Mouse (Mus musculus) c-Kit-positive CD71-positive TER-119-positive erythroid progenitor cells, embryonic 14.5 days (primary cell): Measurements from ENCODE around the gene Zmynd10.

Experiments
- DNase-seq: peaks from one replicate; pipeline ENCODE4 v3.0.0-alpha.2; 2013; ENCODE audit warnings: low spot score

Zmynd10 gene

GRCm38 (mm10) chr9:107547026-107547425 is at the start of gene Zmynd10:
Gene Zmynd10 (plus strand): TSS chr9:107547298.
- DNase-seq, result peak; percentile 93

- DNase-seq, result no peak
Observed at GRCm38 (mm10) chr9:107500708-107501286, 46.3 kb upstream of the Zmynd10 start.

GRCm38 (mm10) chr9:107502131-107502846 is 44.8 kb upstream of the Zmynd10 start:
- DNase-seq, result no peak

- DNase-seq, result no peak
Observed at GRCm38 (mm10) chr9:107504662-107505537, 42.2 kb upstream of the Zmynd10 start.

- DNase-seq, result no peak
Observed at GRCm38 (mm10) chr9:107508266-107508665, 38.8 kb upstream of the Zmynd10 start.

- no peak for DNase-seq
Observed at GRCm38 (mm10) chr9:107510384-107511100, 36.6 kb upstream of the Zmynd10 start.

GRCm38 (mm10) chr9:107511436-107511835 is 35.7 kb upstream of the Zmynd10 start:
- no peak for DNase-seq

GRCm38 (mm10) chr9:107512326-107512725 is 34.8 kb upstream of the Zmynd10 start:
- no peak for DNase-seq

GRCm38 (mm10) chr9:107514303-107514955 is 32.7 kb upstream of the Zmynd10 start:
- DNase-seq, result peak; percentile 74

- no peak for DNase-seq
Observed at GRCm38 (mm10) chr9:107520331-107520730, 26.8 kb upstream of the Zmynd10 start.

GRCm38 (mm10) chr9:107521190-107521589 is 25.9 kb upstream of the Zmynd10 start:
- no peak for DNase-seq

- DNase-seq, result no peak
Observed at GRCm38 (mm10) chr9:107521711-107522399, 25.2 kb upstream of the Zmynd10 start.

- DNase-seq, result no peak
Observed at GRCm38 (mm10) chr9:107522400-107522711, 24.7 kb upstream of the Zmynd10 start.

- DNase-seq, result peak; percentile 71
Observed at GRCm38 (mm10) chr9:107526198-107527026, 20.7 kb upstream of the Zmynd10 start.

GRCm38 (mm10) chr9:107533791-107534407 is 13.2 kb upstream of the Zmynd10 start, which contains the start of gene Tmem115:
Gene Tmem115 (plus strand): TSS chr9:107533945.
- peak; percentile 88 for DNase-seq

- peak; percentile 48 for DNase-seq
Observed at GRCm38 (mm10) chr9:107534408-107535202, 12.5 kb upstream of the Zmynd10 start.

GRCm38 (mm10) chr9:107538231-107538630 is 8.9 kb upstream of the Zmynd10 start:
- DNase-seq, result no peak

- no peak for DNase-seq
Observed at GRCm38 (mm10) chr9:107538711-107539110, 8.4 kb upstream of the Zmynd10 start.

GRCm38 (mm10) chr9:107539940-107540339 is 7.2 kb upstream of the Zmynd10 start:
- no peak for DNase-seq
